Mouse (Mus musculus): ENCODE results near the gene Arid1a.

GRCm38 (mm10) chr4:133671881-133672844 is 84.4 kb downstream of the Arid1a start, which contains the start of gene Pigv:
- TF ChIP-seq POLR2A (IDR thresholded peaks at IDR 0.05; ENCODE audit: low read depth, low read length): peak; percentile 65
- TF ChIP-seq CTCF (IDR thresholded peaks at IDR 0.05; ENCODE audit: extremely low read depth, insufficient read length, insufficient replicate concordance, low read depth, low read length): no peak
